Mouse (Mus musculus): ENCODE measurements around the gene Sbk2. TPM values are rescaled to one million over a fixed set of nuclear protein-coding genes. Genes with fewer than 3 reads are reported as not detected.

Gene Sbk2
- polyA plus RNA-seq, 1 experiment, result not detected

DNA sequence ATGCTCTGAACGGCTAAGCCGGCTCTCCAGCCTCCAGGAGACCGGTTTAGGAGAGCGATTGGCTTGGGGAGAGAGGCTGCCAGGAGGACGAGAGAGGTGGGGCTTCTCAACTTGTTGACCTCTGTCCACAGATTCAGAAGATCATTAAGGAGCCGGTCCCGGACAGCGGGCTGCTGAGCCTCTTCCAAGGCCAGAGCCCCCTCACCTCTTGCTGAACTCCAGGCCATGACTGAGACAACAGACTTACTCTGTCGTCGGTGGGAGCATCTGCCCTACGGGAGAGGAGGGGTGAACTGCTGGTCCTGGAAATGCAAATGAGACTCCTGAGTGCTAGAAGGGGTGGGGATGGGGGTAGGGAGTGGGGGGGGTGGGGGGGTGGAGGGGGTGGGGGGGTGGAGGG is 69.0 kb downstream of the Sbk2 start:
- 70% methylated on average over 11 of the region's 11 CpGs for WGBS
- Histone ChIP-seq H3K27ac (ENCODE audit: insufficient read depth, low read depth, low read length) (no peak overlapping the region), H3K4me1 (ENCODE audit: control insufficient read depth, insufficient read depth, low read length) (peaks cover 11% of the 10 kb centered on the region), H3K4me3 (ENCODE audit: insufficient read depth, low read depth, low read length) (no peak overlapping the region)
- TF ChIP-seq CTCF (IDR thresholded peaks at IDR 0.05; ENCODE audit: insufficient read depth, low read depth, low read length) (no peak), POLR2A (IDR thresholded peaks at IDR 0.05; ENCODE audit: insufficient read depth, low read depth, low read length) (no peak)

Other genes with a start within 250 kb of the Sbk2 start
- not detected in 2 replicates for gene Tmem150b, start 239.2 kb downstream of the Sbk2 start, polyA plus RNA-seq (2012; ENCODE audit: insufficient read depth, insufficient read length, low replicate concordance, missing spikeins)
- gene Kmt5c, start 224.3 kb downstream of the Sbk2 start, polyA plus RNA-seq (2012; ENCODE audit: insufficient read depth, insufficient read length, low replicate concordance, missing spikeins), result not detected in 2 replicates
- gene Cox6b2, start 211.3 kb downstream of the Sbk2 start, polyA plus RNA-seq (2012; ENCODE audit: insufficient read depth, insufficient read length, low replicate concordance, missing spikeins), result not detected in 2 replicates
- not detected in 2 replicates for gene Fam71e2, start 193.1 kb downstream of the Sbk2 start, polyA plus RNA-seq (2012; ENCODE audit: insufficient read depth, insufficient read length, low replicate concordance, missing spikeins)
- gene Il11, start 181.5 kb downstream of the Sbk2 start, polyA plus RNA-seq (2012; ENCODE audit: insufficient read depth, insufficient read length, low replicate concordance, missing spikeins), result not detected in 2 replicates
- not detected in 2 replicates for gene Tmem190, start 181.5 kb downstream of the Sbk2 start, polyA plus RNA-seq (2012; ENCODE audit: insufficient read depth, insufficient read length, low replicate concordance, missing spikeins)
- gene Tmem238, start 174.8 kb downstream of the Sbk2 start, polyA plus RNA-seq (2012; ENCODE audit: insufficient read depth, insufficient read length, low replicate concordance, missing spikeins), result not detected in 2 replicates
- not detected in 2 replicates for gene Rpl28, start 171.5 kb downstream of the Sbk2 start, polyA plus RNA-seq (2012; ENCODE audit: insufficient read depth, insufficient read length, low replicate concordance, missing spikeins)
- not detected in 2 replicates for gene Ube2s, start 151.8 kb downstream of the Sbk2 start, polyA plus RNA-seq (2012; ENCODE audit: insufficient read depth, insufficient read length, low replicate concordance, missing spikeins)
- gene Shisa7, start 119.7 kb downstream of the Sbk2 start, polyA plus RNA-seq (2012; ENCODE audit: insufficient read depth, insufficient read length, low replicate concordance, missing spikeins), result 146 TPM in 1 of 2 replicates, not detected in the other
- not detected in 2 replicates for gene Isoc2b, start 94.1 kb downstream of the Sbk2 start, polyA plus RNA-seq (2012; ENCODE audit: insufficient read depth, insufficient read length, low replicate concordance, missing spikeins)
- gene Isoc2a, start 87.3 kb downstream of the Sbk2 start, polyA plus RNA-seq (2012; ENCODE audit: insufficient read depth, insufficient read length, low replicate concordance, missing spikeins), result not detected in 2 replicates
- gene Gm36210, start 57.9 kb downstream of the Sbk2 start, polyA plus RNA-seq (2012; ENCODE audit: insufficient read depth, insufficient read length, low replicate concordance, missing spikeins), result not detected in 2 replicates
- not detected in 2 replicates for gene Zfp628, start 49.2 kb downstream of the Sbk2 start, polyA plus RNA-seq (2012; ENCODE audit: insufficient read depth, insufficient read length, low replicate concordance, missing spikeins)
- gene Nat14, start 42.4 kb downstream of the Sbk2 start, polyA plus RNA-seq (2012; ENCODE audit: insufficient read depth, insufficient read length, low replicate concordance, missing spikeins), result not detected in 2 replicates
- not detected in 2 replicates for gene Ssc5d, start 38.6 kb downstream of the Sbk2 start, polyA plus RNA-seq (2012; ENCODE audit: insufficient read depth, insufficient read length, low replicate concordance, missing spikeins)
- gene Sbk3, start 6.8 kb upstream of the Sbk2 start, polyA plus RNA-seq (2012; ENCODE audit: insufficient read depth, insufficient read length, low replicate concordance, missing spikeins), result not detected in 2 replicates
- not detected in 2 replicates for gene Zfp579, start 31.8 kb upstream of the Sbk2 start, polyA plus RNA-seq (2012; ENCODE audit: insufficient read depth, insufficient read length, low replicate concordance, missing spikeins)
- gene Zfp524, start 50.0 kb upstream of the Sbk2 start, polyA plus RNA-seq (2012; ENCODE audit: insufficient read depth, insufficient read length, low replicate concordance, missing spikeins), result not detected in 2 replicates
- not detected in 2 replicates for gene Fiz1, start 50.3 kb upstream of the Sbk2 start, polyA plus RNA-seq (2012; ENCODE audit: insufficient read depth, insufficient read length, low replicate concordance, missing spikeins)
- not detected in 2 replicates for gene Gm44973, start 51.1 kb upstream of the Sbk2 start, polyA plus RNA-seq (2012; ENCODE audit: insufficient read depth, insufficient read length, low replicate concordance, missing spikeins)
- gene Zfp865, start 56.0 kb upstream of the Sbk2 start, polyA plus RNA-seq (2012; ENCODE audit: insufficient read depth, insufficient read length, low replicate concordance, missing spikeins), result not detected in 2 replicates
- gene Ccdc106, start 56.1 kb upstream of the Sbk2 start, polyA plus RNA-seq (2012; ENCODE audit: insufficient read depth, insufficient read length, low replicate concordance, missing spikeins), result not detected in 2 replicates
- gene 4632433K11Rik, start 69.7 kb upstream of the Sbk2 start, polyA plus RNA-seq (2012; ENCODE audit: insufficient read depth, insufficient read length, low replicate concordance, missing spikeins), result not detected in 2 replicates
- not detected in 2 replicates for gene Zfp784, start 74.0 kb upstream of the Sbk2 start, polyA plus RNA-seq (2012; ENCODE audit: insufficient read depth, insufficient read length, low replicate concordance, missing spikeins)
- not detected in 2 replicates for gene Zfp580, start 87.1 kb upstream of the Sbk2 start, polyA plus RNA-seq (2012; ENCODE audit: insufficient read depth, insufficient read length, low replicate concordance, missing spikeins)
- 837 TPM in 1 of 2 replicates, not detected in the other for gene U2af2, start 97.7 kb upstream of the Sbk2 start, polyA plus RNA-seq (2012; ENCODE audit: insufficient read depth, insufficient read length, low replicate concordance, missing spikeins)
- gene Epn1, start 115.8 kb upstream of the Sbk2 start, polyA plus RNA-seq (2012; ENCODE audit: insufficient read depth, insufficient read length, low replicate concordance, missing spikeins), result not detected in 2 replicates
- not detected in 2 replicates for gene Rfpl4, start 152.5 kb upstream of the Sbk2 start, polyA plus RNA-seq (2012; ENCODE audit: insufficient read depth, insufficient read length, low replicate concordance, missing spikeins)
- not detected in 2 replicates for gene Rasl2-9, start 161.5 kb upstream of the Sbk2 start, polyA plus RNA-seq (2012; ENCODE audit: insufficient read depth, insufficient read length, low replicate concordance, missing spikeins)
- not detected in 2 replicates for gene Vmn1r55, start 185.3 kb upstream of the Sbk2 start, polyA plus RNA-seq (2012; ENCODE audit: insufficient read depth, insufficient read length, low replicate concordance, missing spikeins)
- not detected in 2 replicates for gene Vmn1r56, start 232.3 kb upstream of the Sbk2 start, polyA plus RNA-seq (2012; ENCODE audit: insufficient read depth, insufficient read length, low replicate concordance, missing spikeins)